Mouse (Mus musculus) spleen, adult 12 weeks (tissue): ENCODE measurements around the gene Cfap221.

Experiments used
- DNase-seq: peaks from one replicate; pipeline ENCODE4 v3.0.0; 2022; ENCODE audit warnings: low spot score

Gene Cfap221

DNA sequence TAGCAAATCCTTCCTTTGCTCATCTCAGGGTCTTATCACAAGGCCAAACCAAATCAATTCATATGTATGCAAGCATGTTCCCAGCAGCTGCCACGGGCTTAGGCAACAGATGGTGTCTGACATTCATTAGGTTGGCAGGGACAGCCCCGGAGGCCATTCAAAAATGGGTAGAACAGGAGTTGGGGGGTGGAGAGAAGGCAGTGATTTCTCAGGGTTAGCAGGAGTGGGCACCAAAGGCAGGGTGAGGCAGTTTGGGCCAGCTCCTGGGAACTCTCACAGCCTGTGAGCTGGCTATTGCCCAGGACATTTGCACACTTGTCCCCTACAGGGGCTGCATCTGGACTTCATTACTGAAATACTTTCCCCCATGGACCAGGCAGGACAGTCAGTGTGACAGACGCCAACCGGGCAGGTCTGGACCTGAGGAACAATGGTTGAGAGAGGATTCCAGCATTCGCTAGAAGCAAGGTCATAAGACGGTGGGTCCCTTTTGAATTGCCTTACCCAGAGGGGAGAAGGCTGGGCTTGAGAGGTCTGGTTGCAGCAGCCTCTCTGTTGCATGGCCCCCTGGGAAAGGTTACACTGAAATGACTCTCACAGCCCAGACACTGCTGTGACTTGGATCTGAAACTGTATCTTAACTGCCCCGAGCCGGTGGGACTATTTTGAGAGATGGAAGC, 94.3 kb downstream of the Cfap221 start:
- no peak for DNase-seq

DNA sequence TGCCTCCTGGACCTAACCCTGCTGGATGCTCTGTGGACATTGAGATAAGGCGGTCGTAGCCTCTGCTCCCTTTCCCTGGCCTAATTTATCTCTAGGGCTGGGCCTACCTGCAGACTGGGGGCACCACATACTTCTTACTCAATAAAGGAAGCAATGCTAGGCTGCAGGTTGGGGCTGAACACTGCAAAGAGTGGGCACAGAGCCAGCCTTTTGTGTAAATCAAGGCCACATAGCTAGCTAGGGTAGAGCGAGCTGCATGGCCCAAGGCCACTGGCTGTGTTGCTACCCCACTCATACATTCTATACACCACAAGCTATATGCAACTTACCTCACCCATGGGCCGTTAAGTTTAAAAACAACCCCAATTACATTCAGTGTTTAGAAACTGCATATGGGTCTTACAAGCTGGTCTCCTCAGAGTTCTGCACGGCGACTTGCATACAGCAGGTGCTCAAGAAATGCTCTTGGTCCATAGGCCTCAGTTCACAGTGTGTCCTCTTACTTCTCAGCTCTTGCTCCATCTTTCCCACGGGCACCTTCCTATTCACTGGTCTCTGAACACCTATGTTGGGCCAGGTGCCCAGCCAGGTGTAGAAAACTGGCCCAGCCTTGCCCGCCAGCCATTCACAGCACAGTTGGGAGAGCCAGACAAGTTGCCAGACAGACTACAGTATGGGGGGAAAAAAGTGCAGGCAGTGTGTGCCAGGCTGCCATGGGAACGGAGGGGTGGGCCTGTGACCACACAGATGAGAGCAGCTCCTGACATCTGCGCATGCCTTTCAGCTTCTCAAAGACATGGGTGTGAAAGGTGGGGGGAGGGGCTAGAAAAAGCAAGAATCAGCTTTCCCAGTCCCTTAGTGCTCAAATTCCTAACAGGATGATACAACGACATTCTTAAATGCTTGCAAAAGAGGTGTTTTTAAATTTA, 97.6 kb downstream of the Cfap221 start:
- no peak for DNase-seq

DNA sequence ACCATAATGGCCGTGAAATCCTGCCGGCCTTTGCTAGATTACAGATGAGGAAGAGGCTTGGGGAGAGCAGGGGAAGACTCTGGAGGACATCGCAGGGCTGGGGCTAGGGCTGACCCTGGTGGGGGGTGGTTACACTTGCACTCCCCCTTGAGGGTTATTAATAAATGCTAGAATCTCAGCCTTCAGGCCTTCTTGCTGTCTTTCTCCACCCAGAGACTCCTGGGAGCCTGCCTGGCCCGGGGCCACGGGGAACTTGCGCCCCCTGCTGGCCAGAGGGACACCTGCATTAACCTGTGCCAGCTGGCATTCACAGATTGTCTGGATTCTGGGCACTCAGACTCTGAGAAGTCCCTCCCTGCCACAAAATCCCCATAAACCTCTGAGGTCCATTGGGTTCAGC, 102.1 kb downstream of the Cfap221 start:
- peak; percentile 38 for DNase-seq

DNA sequence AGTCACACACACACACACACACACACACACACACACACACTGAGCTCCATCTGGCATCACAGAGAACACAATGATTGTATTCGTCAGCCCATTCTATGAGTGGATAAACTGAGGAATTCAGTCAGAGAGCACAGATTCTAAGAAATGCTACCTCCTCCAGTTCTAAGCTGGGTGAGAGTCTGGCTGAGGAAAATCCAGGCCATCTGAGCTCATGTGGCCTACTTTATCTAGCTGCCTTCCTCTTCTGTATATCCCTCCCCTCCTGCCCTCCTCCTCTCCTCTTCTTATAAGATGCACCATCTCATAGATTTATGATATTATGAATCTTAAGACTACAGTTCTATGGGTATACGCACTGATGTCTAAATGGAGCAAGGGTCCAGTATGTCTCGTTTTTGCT, 103.4 kb downstream of the Cfap221 start:
- no peak for DNase-seq

DNA sequence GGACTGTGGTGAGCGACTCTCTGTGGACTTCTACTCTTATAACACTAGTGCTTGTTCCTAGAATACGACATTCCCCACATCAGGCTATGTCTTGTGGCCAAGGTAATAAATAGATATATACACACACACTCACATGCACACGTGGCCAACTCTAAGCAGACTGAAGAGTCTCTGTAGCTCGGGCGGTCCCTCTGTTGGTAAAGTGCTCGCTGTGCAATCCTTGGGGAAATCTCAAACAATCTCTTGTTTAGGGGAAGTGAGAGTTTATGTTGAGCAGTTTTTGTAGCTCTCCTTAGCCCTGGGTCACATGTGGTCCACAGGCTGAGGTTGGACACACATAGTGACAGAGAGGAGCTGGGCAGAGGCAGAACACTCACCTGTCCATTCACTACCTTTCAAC, 104.1 kb downstream of the Cfap221 start:
- DNase-seq: no peak

DNA sequence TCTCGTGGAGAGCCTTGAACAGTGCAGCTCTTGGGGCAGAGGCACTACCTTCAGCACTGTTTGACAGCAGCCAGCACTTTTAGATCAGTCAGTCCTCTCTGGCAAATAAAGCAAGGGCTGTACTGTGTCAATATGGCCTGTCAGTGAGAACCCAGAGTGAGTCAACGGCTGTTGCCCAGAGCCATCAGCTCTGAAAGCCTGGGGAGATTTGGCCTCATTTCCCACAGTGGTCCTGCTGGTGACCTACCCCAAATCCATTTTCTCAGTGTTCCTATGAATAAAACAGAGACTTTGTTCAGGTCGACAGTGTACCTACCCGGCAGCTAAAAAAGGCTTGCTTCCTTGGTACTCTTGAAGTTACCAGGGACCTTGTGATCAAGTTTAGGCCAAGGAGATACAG, 105.2 kb downstream of the Cfap221 start:
- DNase-seq: no peak

DNA sequence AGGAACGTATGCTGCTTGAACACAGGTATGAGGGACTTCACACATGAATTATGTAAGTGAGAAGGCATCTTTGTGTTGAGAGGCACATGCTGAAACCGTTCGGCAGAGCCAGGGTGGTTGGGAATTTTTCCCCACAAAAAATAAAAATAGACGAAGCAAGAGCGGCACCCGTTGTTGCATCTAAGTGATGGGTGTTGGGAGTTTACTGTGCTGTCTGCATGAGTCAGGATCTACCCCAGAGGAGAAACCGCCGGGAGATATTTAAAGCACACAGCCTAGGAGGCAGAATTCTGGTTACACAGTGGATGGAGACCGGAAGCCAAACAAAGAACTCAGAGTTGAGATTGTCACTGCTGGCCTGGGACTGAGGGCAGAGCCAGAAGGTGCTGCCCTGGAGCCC, 105.9 kb downstream of the Cfap221 start:
- no peak for DNase-seq

DNA sequence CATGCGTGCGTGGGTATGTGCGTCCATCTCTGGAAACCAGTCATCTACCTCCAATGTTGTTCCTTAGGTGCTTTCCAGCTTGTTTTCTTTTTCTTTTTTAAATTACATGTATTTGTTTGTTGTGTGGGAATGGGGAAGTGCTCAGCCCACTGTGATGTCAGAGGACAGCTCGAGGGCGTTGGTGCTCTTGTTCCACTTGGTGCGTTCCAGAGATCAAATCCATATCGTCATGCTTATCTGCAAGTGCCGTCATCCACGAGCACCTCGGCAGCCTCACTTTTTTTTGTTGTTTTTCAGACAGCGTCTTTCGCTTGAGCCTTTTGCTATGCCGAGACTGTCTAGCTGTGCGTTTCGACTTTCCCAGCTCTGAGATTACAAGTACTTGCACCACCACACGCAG, 107.7 kb downstream of the Cfap221 start:
- no peak for DNase-seq

DNA sequence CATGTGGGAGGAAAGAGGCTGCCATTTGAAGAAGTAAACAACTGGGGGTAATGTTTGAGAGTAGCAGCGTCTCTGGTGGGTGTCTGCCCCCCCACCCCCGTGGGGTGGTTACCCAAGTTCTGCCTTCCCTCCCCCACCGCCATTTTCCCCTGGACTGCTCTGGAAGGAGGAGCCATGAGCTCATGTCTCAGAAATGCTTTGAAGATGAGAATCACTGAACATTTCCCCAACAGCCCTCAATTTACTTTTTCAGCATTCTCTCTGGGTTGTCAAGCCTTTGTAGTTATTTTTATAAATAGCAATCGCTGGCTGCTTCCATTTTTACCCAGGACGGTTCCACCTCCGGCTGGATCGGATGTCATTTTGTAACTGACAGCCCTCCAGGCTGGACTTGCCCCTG, 110.7 kb downstream of the Cfap221 start:
- DNase-seq: no peak

DNA sequence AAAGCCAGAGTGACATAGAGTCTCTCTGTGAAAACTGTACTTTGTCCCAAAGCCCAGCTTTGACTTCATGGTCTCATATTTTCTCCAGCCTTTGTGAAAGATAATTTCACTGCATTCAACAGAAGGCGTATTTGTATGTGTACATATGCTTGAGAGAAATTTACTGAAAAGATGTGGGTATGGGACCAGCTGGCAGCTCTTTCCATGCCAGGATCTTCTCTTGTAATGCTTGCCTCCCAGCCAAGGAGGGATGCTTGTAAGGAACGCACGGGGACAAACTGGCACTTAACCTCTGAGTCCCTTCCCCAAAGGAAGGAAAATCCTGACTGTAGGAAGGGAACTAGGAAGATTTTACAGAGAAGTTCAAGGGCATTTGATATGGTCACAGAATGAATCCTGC, 112.8 kb downstream of the Cfap221 start:
- no peak for DNase-seq

DNA sequence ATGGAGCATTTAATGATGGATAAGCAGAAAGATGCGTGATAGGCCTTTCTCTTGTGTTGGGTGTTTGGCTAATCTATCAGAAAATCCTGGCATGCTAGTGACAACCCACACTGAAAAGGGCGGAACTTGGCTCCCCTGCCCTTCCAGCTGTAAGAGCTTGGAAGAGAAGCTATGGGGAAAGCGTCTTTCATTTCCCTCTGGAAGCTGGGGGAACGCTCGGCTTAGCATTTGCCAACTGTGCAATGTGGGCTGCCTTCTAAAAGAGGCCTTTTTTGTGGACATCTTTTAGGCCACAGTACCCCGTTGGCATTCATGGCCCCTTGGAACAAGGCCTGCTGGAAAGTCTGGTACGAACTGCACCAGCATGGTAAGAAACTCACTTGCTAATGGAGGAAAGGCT, 118.1 kb downstream of the Cfap221 start:
- DNase-seq: no peak

DNA sequence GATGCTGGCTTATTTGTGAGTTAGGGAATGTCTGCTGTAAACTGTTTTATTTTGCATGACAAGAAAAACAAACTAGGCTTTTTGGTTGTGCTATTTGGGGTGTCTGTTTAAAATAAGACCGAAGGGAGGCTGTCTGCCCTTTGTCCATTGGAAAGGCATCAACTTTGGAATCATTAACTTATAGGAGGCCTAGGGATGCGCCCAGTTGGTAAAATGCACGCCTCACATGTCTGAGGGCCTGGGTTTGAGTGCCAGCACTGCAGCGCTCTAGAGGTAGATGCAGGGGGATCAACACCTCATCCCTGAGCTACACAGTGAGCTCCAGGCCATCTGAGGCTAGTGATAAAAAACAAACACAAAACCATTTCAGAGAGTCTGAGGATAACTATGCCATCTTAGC, 119.6 kb downstream of the Cfap221 start:
- DNase-seq: no peak
